Mouse (Mus musculus): ENCODE measurements around the gene Etv5.
A peak's percentile ranks its signal among the peaks of the same experiment; 100 is the strongest.

Etv5 gene

GRCm38 (mm10) chr16:22439499-22440177, at the start of gene Etv5:
Gene Etv5 (minus strand): TSS chr16:22439719.
- peak; percentile 96 to 99 for DNase-seq (ENCODE audit: low spot score in 2 of 2)

- DNase-seq (ENCODE audit: low spot score in 2 of 2) = no peak
Measured at GRCm38 (mm10) chr16:22483900-22484299, 44.4 kb upstream of the Etv5 start.

- DNase-seq (ENCODE audit: low spot score in 2 of 2) = no peak
Measured at GRCm38 (mm10) chr16:22479322-22479721, 39.8 kb upstream of the Etv5 start.

GRCm38 (mm10) chr16:22471728-22472127, 32.2 kb upstream of the Etv5 start:
- DNase-seq (ENCODE audit: low spot score in 2 of 2) = no peak

- no peak for DNase-seq (ENCODE audit: low spot score in 2 of 2)
Measured at GRCm38 (mm10) chr16:22469385-22469784, 29.9 kb upstream of the Etv5 start.

- DNase-seq (ENCODE audit: low spot score in 2 of 2) = no peak
Measured at GRCm38 (mm10) chr16:22467111-22467510, 27.6 kb upstream of the Etv5 start.

GRCm38 (mm10) chr16:22466381-22466780, 26.9 kb upstream of the Etv5 start:
- DNase-seq (ENCODE audit: low spot score in 2 of 2) = no peak

GRCm38 (mm10) chr16:22462220-22462619, 22.7 kb upstream of the Etv5 start:
- DNase-seq (ENCODE audit: low spot score in 2 of 2) = no peak

GRCm38 (mm10) chr16:22461728-22462127, 22.2 kb upstream of the Etv5 start:
- no peak for DNase-seq (ENCODE audit: low spot score in 2 of 2)

- DNase-seq (ENCODE audit: low spot score in 2 of 2) = no peak
Measured at GRCm38 (mm10) chr16:22460960-22461359, 21.4 kb upstream of the Etv5 start.

GRCm38 (mm10) chr16:22452082-22452481, 12.6 kb upstream of the Etv5 start:
- DNase-seq (ENCODE audit: low spot score in 2 of 2) = no peak

- no peak for DNase-seq (ENCODE audit: low spot score in 2 of 2)
Measured at GRCm38 (mm10) chr16:22448093-22448492, 8.6 kb upstream of the Etv5 start.

GRCm38 (mm10) chr16:22444786-22445185, 5.3 kb upstream of the Etv5 start:
- no peak for DNase-seq (ENCODE audit: low spot score in 2 of 2)

- DNase-seq (ENCODE audit: low spot score in 2 of 2) = no peak
Measured at GRCm38 (mm10) chr16:22442202-22442601, 2.7 kb upstream of the Etv5 start.

- no peak for DNase-seq (ENCODE audit: low spot score in 2 of 2)
Measured at GRCm38 (mm10) chr16:22441317-22441716, 1.8 kb upstream of the Etv5 start.

- DNase-seq (ENCODE audit: low spot score in 2 of 2) = peak in 1 of 2 experiments; percentile 54
Measured at GRCm38 (mm10) chr16:22440269-22440668, 750 bp upstream of the Etv5 start.

- peak; percentile 58 to 79 for DNase-seq (ENCODE audit: low spot score in 2 of 2)
Measured at GRCm38 (mm10) chr16:22438441-22439373, 812 bp downstream of the Etv5 start.

- DNase-seq (ENCODE audit: low spot score in 2 of 2) = no peak
Measured at GRCm38 (mm10) chr16:22436106-22436505, 3.4 kb downstream of the Etv5 start.

GRCm38 (mm10) chr16:22434530-22434929, 5.0 kb downstream of the Etv5 start:
- DNase-seq (ENCODE audit: low spot score in 2 of 2) = no peak

GRCm38 (mm10) chr16:22433944-22434343, 5.6 kb downstream of the Etv5 start:
- no peak for DNase-seq (ENCODE audit: low spot score in 2 of 2)

- DNase-seq (ENCODE audit: low spot score in 2 of 2) = no peak
Measured at GRCm38 (mm10) chr16:22431773-22432172, 7.7 kb downstream of the Etv5 start.

GRCm38 (mm10) chr16:22431335-22431734, 8.2 kb downstream of the Etv5 start:
- DNase-seq (ENCODE audit: low spot score in 2 of 2) = no peak
